Comparison of ENCODE assay signal across 22 mouse cellular contexts in the genomic region with DNA sequence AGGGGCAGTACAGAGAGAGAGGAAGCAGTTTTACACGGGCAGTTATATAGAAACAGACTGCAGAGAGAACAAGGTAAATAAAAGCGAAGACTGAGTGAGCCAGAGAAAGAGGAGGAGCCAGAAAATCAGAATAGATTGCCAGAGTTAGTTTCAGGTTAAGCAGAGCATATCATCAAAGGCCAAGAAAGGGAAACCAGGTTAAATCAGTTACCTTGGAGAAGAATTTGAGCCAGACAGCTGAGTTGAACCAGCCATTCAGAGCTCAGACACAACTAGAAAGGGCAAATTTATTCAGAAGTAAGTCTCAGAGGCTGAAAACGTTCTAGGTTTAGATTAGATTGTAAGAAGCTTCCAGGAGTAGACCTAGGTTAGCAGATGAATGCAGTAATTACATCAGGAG.
DNase-seq lines count a peak whose midpoint lies in the region; ATAC-seq and TF ChIP-seq lines count a peak whose summit lies in the region.
"Had no signal": no experiment of that assay in that cellular context is flagged by ENCODE, and none has a peak within 500 bp of the region (broad histone marks: within the 10 kb centered on the region; RNA-seq: fewer than 3 reads in every experiment).

No protein-coding gene starts in this region.

- no peak overlapping the region for H3K4me2 ChIP-seq in kidney, embryonic 14.5 days (replicated peaks; ENCODE audit: low read depth, low read length)
- no peak overlapping the region for H3K4me2 ChIP-seq in midbrain, embryonic 11.5 days
- no peak overlapping the region for H3K4me2 ChIP-seq in midbrain, embryonic 15.5 days
- H3K4me2 ChIP-seq: embryonic facial prominence, embryonic 13.5 days; embryonic facial prominence, embryonic 15.5 days; forebrain, embryonic 12.5 days had no signal

- peak; percentile 32; the same call in 1 of the 2 replicates for ATAC-seq in kidney, embryonic 14.5 days (ENCODE audit: low FRiP score, low TSS enrichment)
- ATAC-seq in midbrain, embryonic 11.5 days (ENCODE audit: low FRiP score): no peak
- no peak for ATAC-seq in midbrain, embryonic 15.5 days (replicated peaks)
- ATAC-seq: forebrain, embryonic 14.5 days had no signal

- H3K9ac ChIP-seq in kidney, embryonic 14.5 days (ENCODE audit: low read depth, low read length): no peak overlapping the region
- no peak overlapping the region for H3K9ac ChIP-seq in midbrain, embryonic 11.5 days (ENCODE audit: low read length)
- no peak overlapping the region for H3K9ac ChIP-seq in midbrain, embryonic 15.5 days
- H3K9ac ChIP-seq: embryonic facial prominence, embryonic 13.5 days; embryonic facial prominence, embryonic 15.5 days; forebrain, embryonic 12.5 days had no signal

- no peak for TF ChIP-seq CTCF in kidney, adult 2 months (conservative IDR thresholded peaks at IDR 0.05; ENCODE audit: insufficient read depth, insufficient read length, low read depth, low read length)

- no peaks in the 10 kb centered on the region for H3K36me3 ChIP-seq in kidney, adult 2 months (ENCODE audit: control insufficient read depth, insufficient read depth, low read length)
- H3K36me3 ChIP-seq in kidney, embryonic 14.5 days (ENCODE audit: control insufficient read depth, insufficient read depth, low read length): no peaks in the 10 kb centered on the region
- no peaks in the 10 kb centered on the region for H3K36me3 ChIP-seq in midbrain, embryonic 11.5 days (ENCODE audit: control insufficient read depth, insufficient read depth, low read length)
- H3K36me3 ChIP-seq in midbrain, embryonic 15.5 days (replicated peaks): no peaks in the 10 kb centered on the region
- H3K36me3 ChIP-seq: embryonic facial prominence, embryonic 13.5 days; embryonic facial prominence, embryonic 15.5 days; forebrain, embryonic 10.5 days; forebrain, embryonic 12.5 days had no signal

- no peak overlapping the region for H3K27ac ChIP-seq in kidney, adult 2 months (ENCODE audit: insufficient read depth, low read depth, low read length)
- no peak overlapping the region for H3K27ac ChIP-seq in kidney, embryonic 14.5 days (ENCODE audit: low read depth, low read length)
- no peak overlapping the region for H3K27ac ChIP-seq in midbrain, embryonic 11.5 days (ENCODE audit: low read depth, low read length)
- H3K27ac ChIP-seq in midbrain, embryonic 15.5 days: no peak overlapping the region
- H3K27ac ChIP-seq: embryonic facial prominence, embryonic 13.5 days; embryonic facial prominence, embryonic 15.5 days; forebrain, embryonic 10.5 days; forebrain, embryonic 12.5 days had no signal

- WGBS in kidney, adult 2 months: 33% methylated on average over 3 of the region's 3 CpGs
- 49% methylated on average over 3 of the region's 3 CpGs for WGBS in kidney, embryonic 14.5 days
- 74% methylated on average over 3 of the region's 3 CpGs for WGBS in midbrain, embryonic 11.5 days
- 70% methylated on average over 3 of the region's 3 CpGs for WGBS in midbrain, embryonic 15.5 days

- DNase-seq in kidney, adult 2 months: peak; percentile 59
- no peak for DNase-seq in kidney, postnatal 4 days
- DNase-seq in kidney, postnatal 25 days: no peak
- peak; percentile 31 for DNase-seq in midbrain, embryonic 11.5 days (ENCODE audit: low spot score, missing footprints)
- DNase-seq: adrenal gland, adult 2 months; adrenal gland, postnatal 10 days; adrenal gland, postnatal 25 days; cerebellum, adult 11 months; cerebellum, adult 18-20 months; cerebellum, adult 8-10 months; cerebellum, adult 9-11 months; cerebellum, postnatal 14 days; cerebellum, postnatal 36 days; embryo, embryonic 11 days had no signal

- H3K27me3 ChIP-seq in kidney, adult 2 months (replicated peaks; ENCODE audit: control insufficient read depth, insufficient read depth, low read length): no peaks in the 10 kb centered on the region
- H3K27me3 ChIP-seq in kidney, embryonic 14.5 days (ENCODE audit: control insufficient read depth, insufficient read depth, low read length): no peaks in the 10 kb centered on the region
- no peaks in the 10 kb centered on the region for H3K27me3 ChIP-seq in midbrain, embryonic 11.5 days (ENCODE audit: control insufficient read depth, insufficient read depth, low read length)
- no peaks in the 10 kb centered on the region for H3K27me3 ChIP-seq in midbrain, embryonic 15.5 days (replicated peaks)
- H3K27me3 ChIP-seq: embryonic facial prominence, embryonic 13.5 days; embryonic facial prominence, embryonic 15.5 days; forebrain, embryonic 12.5 days had no signal

- no peak for TF ChIP-seq POLR2A in kidney, adult 2 months (IDR thresholded peaks at IDR 0.05; ENCODE audit: low read depth, low read length)

- H3K4me3 ChIP-seq in kidney, adult 2 months (ENCODE audit: insufficient read depth, low read depth, low read length): no peak overlapping the region
- no peak overlapping the region for H3K4me3 ChIP-seq in kidney, embryonic 14.5 days (ENCODE audit: low read length)
- no peak overlapping the region for H3K4me3 ChIP-seq in midbrain, embryonic 11.5 days (ENCODE audit: low read depth, low read length)
- H3K4me3 ChIP-seq in midbrain, embryonic 15.5 days: no peak overlapping the region
- H3K4me3 ChIP-seq: embryonic facial prominence, embryonic 13.5 days; embryonic facial prominence, embryonic 15.5 days; erythroblast, embryonic 14.5 days; forebrain, embryonic 10.5 days; forebrain, embryonic 12.5 days had no signal

- no peaks in the 10 kb centered on the region for H3K4me1 ChIP-seq in kidney, adult 2 months (ENCODE audit: control insufficient read depth, insufficient read depth, low read length)
- no peaks in the 10 kb centered on the region for H3K4me1 ChIP-seq in kidney, embryonic 14.5 days (ENCODE audit: control insufficient read depth, insufficient read depth, low read length)
- H3K4me1 ChIP-seq in midbrain, embryonic 11.5 days (ENCODE audit: control insufficient read depth, insufficient read depth, low read length): no peaks in the 10 kb centered on the region
- H3K4me1 ChIP-seq in midbrain, embryonic 15.5 days: no peaks in the 10 kb centered on the region
- H3K4me1 ChIP-seq: embryonic facial prominence, embryonic 13.5 days; embryonic facial prominence, embryonic 15.5 days; forebrain, embryonic 10.5 days; forebrain, embryonic 12.5 days had no signal

- peaks cover 3% of the 10 kb centered on the region; the same call in 1 of the 2 replicates for H3K9me3 ChIP-seq in kidney, embryonic 14.5 days (ENCODE audit: control insufficient read depth, low read length)
- no peaks in the 10 kb centered on the region for H3K9me3 ChIP-seq in midbrain, embryonic 11.5 days (ENCODE audit: control insufficient read depth, low read length)
- no peaks in the 10 kb centered on the region for H3K9me3 ChIP-seq in midbrain, embryonic 15.5 days
- H3K9me3 ChIP-seq: embryonic facial prominence, embryonic 13.5 days; embryonic facial prominence, embryonic 15.5 days; forebrain, embryonic 10.5 days; forebrain, embryonic 12.5 days had no signal

Comparison
In these comparisons a context has a peak if more than half of its experiments do, and no peak if none do; other contexts are left out.
1. DNase-seq: peak in kidney, adult 2 months (single experiment) and midbrain, embryonic 11.5 days (single experiment); none in kidney, postnatal 4 days (0 of 2) and kidney, postnatal 25 days (0 of 2).